ENCODE assay signal across 18 mouse cellular contexts in the genomic region with DNA sequence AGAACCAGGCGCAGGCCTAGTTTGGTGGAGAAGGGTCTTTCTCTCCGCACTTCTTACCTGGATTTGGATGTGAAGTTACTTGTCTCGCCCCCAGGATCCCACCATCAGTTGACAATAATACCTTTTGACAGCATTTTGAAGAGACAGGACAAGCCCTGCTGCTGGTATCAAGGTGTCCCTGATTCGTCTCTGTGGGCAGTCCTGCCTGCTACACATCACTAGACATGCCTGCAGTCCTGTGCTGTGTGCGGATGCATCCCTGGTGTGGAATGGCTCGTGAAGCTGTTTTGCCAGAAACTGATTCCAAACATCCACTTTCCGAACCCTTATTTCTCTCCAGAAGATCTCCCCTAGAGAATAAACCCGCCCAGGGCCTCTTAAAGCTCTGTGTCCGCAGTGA. TPM values are rescaled to one million over a fixed set of nuclear protein-coding genes. Genes with fewer than 3 reads are reported as not detected.
"Had no signal": no experiment of that assay in that cellular context is flagged by ENCODE, and none has a peak within 500 bp of the region (broad histone marks: within the 10 kb centered on the region; RNA-seq: fewer than 3 reads in every experiment).

No protein-coding gene starts in this region.

- H3K4me3 ChIP-seq: kidney, embryonic 15.5 days; liver, embryonic 12.5 days; liver, embryonic 15.5 days; lung, embryonic 15.5 days; megakaryocyte, embryonic 14.5 days had no signal

- H3K4me2 ChIP-seq: kidney, embryonic 15.5 days; liver, embryonic 12.5 days; liver, embryonic 15.5 days; lung, embryonic 15.5 days; midbrain, embryonic 11.5 days had no signal

- DNase-seq: kidney, adult 2 months; kidney, postnatal 10 days; kidney, postnatal 36 days; liver; lung, adult 18-20 months; lung, postnatal 10 days; lung, postnatal 36 days; midbrain, embryonic 14.5 days; thymus, adult 2 months; thymus, postnatal 14 days; thymus, postnatal 4 days had no signal

- H3K27me3 ChIP-seq: kidney, embryonic 15.5 days; liver, embryonic 15.5 days; lung, embryonic 15.5 days had no signal

- H3K9ac ChIP-seq: kidney, embryonic 15.5 days; liver, embryonic 12.5 days; liver, embryonic 15.5 days; lung, embryonic 15.5 days had no signal

- H3K27ac ChIP-seq: kidney, embryonic 15.5 days; liver, embryonic 12.5 days; liver, embryonic 15.5 days; lung, embryonic 15.5 days; stomach, postnatal 0 days had no signal

- ATAC-seq: liver, embryonic 12.5 days had no signal

- H3K4me1 ChIP-seq: kidney, embryonic 15.5 days; liver, embryonic 12.5 days; liver, embryonic 15.5 days; megakaryocyte, embryonic 14.5 days had no signal

- H3K9me3 ChIP-seq: kidney, embryonic 15.5 days; liver, embryonic 12.5 days; liver, embryonic 15.5 days; lung, embryonic 15.5 days had no signal

- H3K36me3 ChIP-seq: kidney, embryonic 15.5 days; liver, embryonic 12.5 days; liver, embryonic 15.5 days; lung, embryonic 15.5 days had no signal

RNA-seq across cellular contexts. Expression of a gene that starts 43.8 kb away (rescaled TPM):
- polyA plus RNA-seq: thymus, adult 2 months had no signal
